Mouse (Mus musculus) olfactory bulb, adult 2 months (tissue): ENCODE data around the gene Plcb2.

Experiments
- CTCF ChIP-seq: fragments of 200-500 bp; IDR thresholded peaks from 2 replicates; pipeline ENCODE4 v1.5.1; 2012; ENCODE audit warnings: low read depth, mild to moderate bottlenecking, low read length, moderate library complexity; ENCODE audit not compliant: insufficient read depth
- POLR2A ChIP-seq: fragments of 200-500 bp; IDR thresholded peaks from 2 replicates; pipeline ENCODE4 v1.6.1; 2012; ENCODE audit warnings: mild to moderate bottlenecking, low read depth, low read length, moderate library complexity; ENCODE audit not compliant: insufficient read depth

DNA sequence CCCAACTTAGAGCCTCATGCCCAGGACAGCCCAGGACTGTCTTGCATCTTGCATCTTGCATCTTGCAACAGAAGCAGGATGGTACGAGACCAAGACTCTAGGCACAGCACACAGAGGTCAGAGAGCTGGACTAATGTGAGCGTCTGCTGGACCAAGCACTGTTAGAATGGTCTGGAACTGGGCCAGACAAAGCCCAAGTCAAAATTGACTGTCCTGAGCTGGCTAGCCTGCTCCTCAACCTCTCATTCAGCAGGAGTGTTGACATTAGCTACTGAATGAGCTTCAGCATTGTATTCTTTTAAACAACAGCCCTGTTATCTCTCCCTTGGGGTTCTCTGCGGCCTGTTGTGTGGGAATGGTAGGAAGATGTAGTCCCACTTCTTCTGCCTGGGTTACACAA is 48.7 kb downstream of the Plcb2 start:
- no peak for TF ChIP-seq POLR2A
- TF ChIP-seq CTCF: no peak
